Mouse (Mus musculus): ENCODE results near the gene Plekhb2. TPM values are rescaled to one million over a fixed set of nuclear protein-coding genes. Genes with fewer than 3 reads are reported as not detected.

Gene Plekhb2
- polyA plus RNA-seq, 1 experiment from 2014 or later: 13.3 TPM

DNA sequence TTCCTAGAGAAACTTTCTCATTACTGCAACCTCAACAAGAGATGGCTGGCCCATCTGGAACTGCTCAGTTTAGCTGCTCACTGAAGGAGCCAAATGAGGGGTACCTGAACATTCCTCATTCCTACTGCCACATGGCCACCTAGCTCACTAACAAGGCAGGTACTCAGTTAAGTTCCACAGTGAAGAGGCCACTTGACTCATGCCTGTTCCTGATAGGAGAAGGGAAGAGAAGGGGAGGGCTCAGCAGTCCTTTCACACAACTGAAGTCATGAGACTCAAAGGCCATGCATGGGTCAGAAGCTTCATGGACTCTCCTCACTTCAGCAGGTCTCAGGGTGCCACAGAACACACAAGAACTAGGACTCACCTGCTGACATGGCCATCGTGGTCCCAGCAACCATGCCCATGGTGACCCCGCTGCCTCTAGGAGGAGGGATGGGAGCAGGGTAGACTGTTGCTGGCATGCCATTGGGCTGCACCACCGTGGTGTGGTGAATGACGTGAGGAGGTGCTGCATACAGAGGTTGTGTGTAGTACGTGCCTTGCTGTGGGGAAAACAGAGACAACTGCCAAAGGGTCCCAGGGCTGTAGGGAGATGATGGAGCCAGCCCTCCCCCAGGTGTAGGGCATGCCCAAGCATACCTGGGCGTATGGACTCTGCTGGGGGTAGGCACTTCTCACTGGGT is 30.4 kb upstream of the Plekhb2 start:
- H3K4me2 ChIP-seq: no peak overlapping the region
- H3K9ac ChIP-seq: no peak overlapping the region
- H3K27me3 ChIP-seq (replicated peaks): no peaks in the 10 kb centered on the region
- no peaks in the 10 kb centered on the region for H3K4me1 ChIP-seq
- H3K36me3 ChIP-seq: peaks cover 98% of the 10 kb centered on the region
- no peak overlapping the region for H3K4me3 ChIP-seq
- WGBS (ENCODE audit: insufficient replicate concordance): 81% methylated on average over 6 of the region's 6 CpGs
- ATAC-seq: no peak
- H3K9me3 ChIP-seq (replicated peaks): no peaks in the 10 kb centered on the region
- no peak overlapping the region for H3K27ac ChIP-seq

DNA sequence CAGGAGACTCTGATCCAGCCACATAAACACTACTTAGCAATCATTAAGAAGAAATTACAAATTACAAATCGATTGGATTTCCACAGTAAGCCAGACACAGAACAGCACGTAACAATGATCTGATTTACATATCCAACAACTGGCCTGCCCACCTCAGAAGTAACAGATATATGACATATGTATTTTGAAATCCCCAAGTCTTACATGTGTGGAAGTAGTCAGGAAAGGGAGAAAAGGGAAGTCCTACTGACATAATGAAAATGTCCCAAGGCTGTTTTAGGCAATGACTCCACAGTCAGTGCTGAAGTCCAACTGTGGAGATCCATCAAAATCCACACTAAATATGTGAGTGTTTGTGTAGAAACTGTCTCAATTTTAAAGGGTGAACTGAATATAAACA is 28.4 kb upstream of the Plekhb2 start:
- ATAC-seq: no peak
- Histone ChIP-seq H3K27ac (no peak overlapping the region), H3K9ac (no peak overlapping the region), H3K27me3 (replicated peaks) (no peaks in the 10 kb centered on the region), H3K36me3 (peaks cover 96% of the 10 kb centered on the region), H3K4me3 (no peak overlapping the region), H3K4me2 (no peak overlapping the region), H3K4me1 (no peaks in the 10 kb centered on the region), H3K9me3 (replicated peaks) (no peaks in the 10 kb centered on the region)
- WGBS (ENCODE audit: insufficient replicate concordance): 91% methylated on average over 2 of the region's 2 CpGs

DNA sequence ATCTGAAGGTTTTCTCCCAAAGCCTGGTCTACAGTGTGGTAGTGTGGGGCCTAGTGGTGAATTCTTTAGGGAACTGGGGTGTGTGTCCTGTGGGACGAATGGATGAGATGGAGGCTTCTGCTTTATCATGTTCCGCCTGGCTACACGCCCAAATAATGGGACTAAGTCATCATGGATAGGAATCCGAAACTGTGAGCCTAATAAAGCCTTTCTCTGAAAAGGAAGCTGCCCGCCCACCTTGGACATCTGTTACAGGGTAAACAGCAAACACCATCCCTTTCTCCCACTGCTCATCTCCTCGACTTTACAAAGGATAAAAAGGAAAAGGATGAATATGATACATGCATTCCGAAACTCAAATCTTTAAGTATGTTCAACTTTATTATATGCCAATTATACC is 27.8 kb upstream of the Plekhb2 start:
- H3K9ac ChIP-seq: no peak overlapping the region
- no peak overlapping the region for H3K4me2 ChIP-seq
- H3K27me3 ChIP-seq (replicated peaks): no peaks in the 10 kb centered on the region
- no peak overlapping the region for H3K4me3 ChIP-seq
- no peak for ATAC-seq
- no peaks in the 10 kb centered on the region for H3K9me3 ChIP-seq (replicated peaks)
- H3K4me1 ChIP-seq: no peaks in the 10 kb centered on the region
- no peak overlapping the region for H3K27ac ChIP-seq
- WGBS (ENCODE audit: insufficient replicate concordance): 83% methylated on average over 7 of the region's 7 CpGs
- H3K36me3 ChIP-seq: peaks cover 96% of the 10 kb centered on the region

DNA sequence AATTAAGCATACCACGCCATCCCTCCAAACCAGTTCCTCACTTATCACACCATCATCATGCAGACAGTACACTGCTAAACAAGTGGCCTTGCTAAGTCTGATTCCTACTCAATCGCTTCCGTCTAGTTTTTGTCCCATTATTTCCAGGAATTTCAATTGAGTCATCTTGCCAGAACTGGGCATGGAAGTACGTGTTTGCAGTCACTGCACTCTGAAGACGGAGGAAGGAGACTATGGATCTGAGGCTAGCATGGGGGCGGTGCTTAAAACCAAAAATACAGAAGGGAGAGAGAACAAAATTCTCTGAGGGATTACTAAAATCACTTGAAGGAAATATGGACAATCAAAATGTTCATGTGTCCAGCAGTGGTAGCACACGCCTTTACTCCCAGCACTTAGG is 27.0 kb upstream of the Plekhb2 start:
- Histone ChIP-seq H3K4me2 (no peak overlapping the region), H3K27ac (no peak overlapping the region), H3K9ac (no peak overlapping the region), H3K27me3 (replicated peaks) (no peaks in the 10 kb centered on the region), H3K9me3 (replicated peaks) (no peaks in the 10 kb centered on the region), H3K4me1 (no peaks in the 10 kb centered on the region), H3K36me3 (peaks cover 96% of the 10 kb centered on the region), H3K4me3 (no peak overlapping the region)
- WGBS (ENCODE audit: insufficient replicate concordance): 91% methylated on average over 7 of the region's 7 CpGs
- ATAC-seq: no peak

DNA sequence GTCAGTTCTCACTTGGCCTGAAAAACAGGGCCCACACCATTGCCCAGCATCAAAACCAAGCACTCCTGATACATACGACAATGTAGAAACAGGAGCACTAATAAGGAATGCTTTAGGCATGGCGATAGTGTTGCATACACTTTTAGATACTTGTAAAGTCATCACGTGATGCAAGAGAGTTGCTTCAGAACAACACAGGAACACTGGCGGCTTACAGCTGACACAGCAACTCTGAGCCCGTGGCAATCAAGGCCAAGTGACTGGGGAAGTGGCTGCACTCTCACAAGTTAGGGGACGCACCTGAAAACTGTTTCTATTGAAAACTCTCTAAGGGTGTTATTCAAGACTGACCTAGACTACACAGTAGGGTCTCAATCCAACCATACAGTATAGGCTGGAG is 26.4 kb upstream of the Plekhb2 start:
- WGBS (ENCODE audit: insufficient replicate concordance): 79% methylated on average over 6 of the region's 6 CpGs
- H3K36me3 ChIP-seq: peaks cover 96% of the 10 kb centered on the region

DNA sequence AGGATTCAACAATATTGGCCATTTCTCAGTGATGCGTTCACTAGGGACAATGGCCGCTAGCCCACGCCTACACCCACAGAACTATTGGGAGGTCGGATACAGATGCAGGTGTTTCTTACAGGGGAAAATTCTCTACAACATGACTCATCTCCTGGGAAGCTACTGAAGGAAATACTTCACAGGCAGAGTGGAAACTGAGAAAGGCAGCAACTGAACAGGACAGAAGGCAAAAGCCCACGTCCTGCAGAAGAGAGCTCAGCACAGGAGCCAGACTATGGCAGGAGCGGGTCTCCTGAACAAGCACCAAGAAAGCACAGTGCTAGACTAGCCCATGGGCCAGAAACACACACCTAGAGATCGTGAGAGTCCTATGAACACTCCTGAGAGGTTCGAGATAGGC is 25.6 kb upstream of the Plekhb2 start:
- Histone ChIP-seq H3K4me3 (no peak overlapping the region), H3K27me3 (replicated peaks) (no peaks in the 10 kb centered on the region), H3K4me2 (no peak overlapping the region), H3K9ac (no peak overlapping the region), H3K27ac (no peak overlapping the region), H3K36me3 (peaks cover 96% of the 10 kb centered on the region), H3K9me3 (replicated peaks) (no peaks in the 10 kb centered on the region), H3K4me1 (no peaks in the 10 kb centered on the region)
- 81% methylated on average over 8 of the region's 8 CpGs for WGBS (ENCODE audit: insufficient replicate concordance)
- no peak for ATAC-seq

More for the DNA sequence above, 26.4 kb upstream of the Plekhb2 start:
- Histone ChIP-seq H3K27ac (no peak overlapping the region), H3K9me3 (replicated peaks) (no peaks in the 10 kb centered on the region), H3K4me1 (no peaks in the 10 kb centered on the region), H3K9ac (no peak overlapping the region), H3K4me2 (no peak overlapping the region), H3K27me3 (replicated peaks) (no peaks in the 10 kb centered on the region), H3K4me3 (no peak overlapping the region)
- no peak for ATAC-seq

DNA sequence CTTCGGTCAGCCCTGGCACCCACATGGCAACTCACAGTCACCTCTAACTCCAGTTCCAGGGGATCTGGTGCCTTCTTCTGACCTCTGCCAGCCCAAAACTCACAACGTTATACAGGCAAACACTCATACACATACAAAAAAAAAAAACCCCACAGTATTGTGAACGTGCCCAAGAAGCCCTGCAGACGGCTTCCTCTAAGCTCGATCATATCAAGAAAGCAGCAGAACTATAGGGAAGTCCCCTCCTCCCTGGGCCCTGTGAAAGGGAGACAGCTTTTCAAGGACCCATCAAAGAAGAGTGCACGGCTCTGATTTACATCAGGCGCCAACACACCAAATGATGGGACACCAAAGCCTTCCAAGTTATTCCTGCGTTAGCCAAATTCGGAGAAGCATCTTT is 23.9 kb upstream of the Plekhb2 start:
- no peak overlapping the region for H3K4me3 ChIP-seq
- H3K9me3 ChIP-seq (replicated peaks): no peaks in the 10 kb centered on the region
- ATAC-seq: no peak
- no peaks in the 10 kb centered on the region for H3K27me3 ChIP-seq (replicated peaks)
- H3K36me3 ChIP-seq: peaks cover 89% of the 10 kb centered on the region
- no peak overlapping the region for H3K9ac ChIP-seq
- no peaks in the 10 kb centered on the region for H3K4me1 ChIP-seq
- H3K4me2 ChIP-seq: no peak overlapping the region
- H3K27ac ChIP-seq: no peak overlapping the region
- 83% methylated on average over 9 of the region's 9 CpGs for WGBS (ENCODE audit: insufficient replicate concordance)

DNA sequence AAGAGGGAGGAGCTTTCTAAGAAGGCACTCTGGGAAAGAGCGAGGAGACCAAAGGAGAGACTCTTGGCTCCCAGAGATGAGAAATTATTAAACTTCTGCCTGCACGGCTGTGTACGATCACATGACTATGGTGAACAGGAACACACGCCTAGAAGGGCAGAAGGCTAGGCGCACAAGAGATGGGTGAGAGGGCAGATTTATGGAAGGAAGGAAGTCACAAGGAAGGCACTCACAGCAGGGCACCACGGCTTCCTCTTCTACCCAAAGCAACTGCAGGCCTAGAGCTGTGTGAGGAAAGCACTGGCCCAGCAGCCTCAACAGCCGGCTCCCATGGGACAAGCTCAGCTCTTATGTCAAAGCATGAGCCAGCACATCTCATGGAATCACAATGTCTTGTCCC is 21.9 kb upstream of the Plekhb2 start:
- H3K4me3 ChIP-seq: no peak overlapping the region
- no peak overlapping the region for H3K27ac ChIP-seq
- ATAC-seq: 0 out of 2 replicates have a peak, but pooled peaks have one; percentile 30
- H3K9ac ChIP-seq: no peak overlapping the region
- H3K4me1 ChIP-seq: no peaks in the 10 kb centered on the region
- peaks cover 91% of the 10 kb centered on the region for H3K36me3 ChIP-seq
- no peaks in the 10 kb centered on the region for H3K27me3 ChIP-seq (replicated peaks)
- WGBS (ENCODE audit: insufficient replicate concordance): 72% methylated on average over 7 of the region's 7 CpGs
- H3K9me3 ChIP-seq (replicated peaks): no peaks in the 10 kb centered on the region
- H3K4me2 ChIP-seq: no peak overlapping the region

DNA sequence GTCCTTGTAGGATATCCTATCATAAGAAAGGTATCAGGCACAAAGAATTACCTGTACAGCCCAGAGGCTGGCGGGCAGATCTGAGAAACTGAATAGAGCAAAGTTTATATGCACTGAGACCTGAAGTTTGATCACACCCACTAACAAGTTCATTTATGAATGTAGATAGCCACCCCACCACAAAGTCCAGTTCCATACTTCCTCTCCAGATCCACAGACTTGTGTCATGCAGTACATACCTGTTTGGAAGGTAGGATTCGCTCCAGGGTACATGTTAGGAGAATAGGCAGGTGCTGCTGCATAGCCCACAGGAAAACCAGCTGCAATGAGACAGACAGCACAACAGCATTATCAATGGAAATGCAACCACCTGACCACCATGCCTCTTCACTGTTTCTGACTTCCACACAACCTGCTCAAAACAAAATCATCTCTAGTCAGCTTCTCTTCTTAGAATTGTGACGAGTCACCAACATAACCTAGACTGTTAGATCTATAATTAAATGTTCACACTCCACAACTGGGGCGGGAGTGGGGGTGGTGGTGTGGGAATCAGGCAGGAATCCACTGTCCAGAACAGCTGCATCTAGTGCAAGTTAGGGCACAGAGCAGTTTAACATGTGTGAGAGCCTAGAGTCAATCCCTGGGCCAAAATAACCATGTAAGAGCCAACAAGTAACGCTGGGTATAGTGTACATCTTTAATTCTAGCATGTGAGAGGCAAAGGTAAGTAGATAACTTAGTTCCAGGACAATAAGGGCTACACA is 21.1 kb upstream of the Plekhb2 start:
- Histone ChIP-seq H3K4me3 (no peak overlapping the region), H3K27ac (no peak overlapping the region), H3K36me3 (peaks cover 91% of the 10 kb centered on the region), H3K27me3 (replicated peaks) (no peaks in the 10 kb centered on the region), H3K4me2 (no peak overlapping the region), H3K9ac (no peak overlapping the region), H3K4me1 (no peaks in the 10 kb centered on the region), H3K9me3 (replicated peaks) (no peaks in the 10 kb centered on the region)
- WGBS (ENCODE audit: insufficient replicate concordance): 78% methylated on average over 5 of the region's 5 CpGs
- no peak for ATAC-seq

DNA sequence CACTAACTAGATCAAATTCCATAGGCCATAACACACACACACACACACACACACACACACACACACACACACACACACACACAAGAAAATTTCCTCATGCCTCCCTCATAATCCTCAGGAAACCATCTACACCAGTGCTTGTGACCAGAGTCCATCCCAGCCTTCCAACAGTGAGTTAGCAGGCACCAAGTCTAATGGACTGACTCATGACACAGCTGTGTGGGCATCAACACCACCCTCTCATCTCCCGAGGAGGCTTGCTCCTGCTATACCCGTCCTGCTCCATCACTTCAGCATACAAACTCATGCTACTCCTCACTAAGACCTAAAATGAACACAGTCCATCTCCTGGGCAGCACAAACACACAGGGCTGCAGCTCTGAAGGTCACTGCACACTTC is 18.8 kb upstream of the Plekhb2 start:
- WGBS (ENCODE audit: insufficient replicate concordance): 66% methylated on average over 2 of the region's 2 CpGs

DNA sequence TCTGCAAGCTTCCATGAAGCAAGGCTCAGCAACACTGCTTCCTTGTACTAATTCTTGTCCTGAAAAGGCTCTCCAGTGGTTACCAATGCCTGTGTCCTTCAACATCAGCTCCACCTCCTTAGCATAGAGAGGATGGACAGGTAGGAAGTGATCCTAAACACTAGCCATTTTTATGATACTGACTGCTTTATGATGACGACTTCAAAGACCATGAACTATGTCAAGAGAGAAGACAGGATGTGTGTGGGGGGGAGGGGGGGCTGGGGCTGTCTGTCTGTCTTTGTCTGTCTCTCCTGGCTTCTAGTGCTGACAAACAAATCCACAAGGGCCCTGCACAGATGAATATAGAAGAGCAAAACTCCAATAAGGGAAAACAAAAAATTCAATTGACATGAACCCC is 18.4 kb upstream of the Plekhb2 start:
- no peak for ATAC-seq

More for the DNA sequence above, 18.8 kb upstream of the Plekhb2 start:
- no peaks in the 10 kb centered on the region for H3K9me3 ChIP-seq (replicated peaks)
- no peak overlapping the region for H3K4me2 ChIP-seq
- peaks cover 93% of the 10 kb centered on the region for H3K36me3 ChIP-seq
- no peak overlapping the region for H3K9ac ChIP-seq
- no peak for ATAC-seq
- H3K27me3 ChIP-seq (replicated peaks): no peaks in the 10 kb centered on the region
- H3K27ac ChIP-seq: no peak overlapping the region
- peaks cover 10% of the 10 kb centered on the region for H3K4me1 ChIP-seq
- no peak overlapping the region for H3K4me3 ChIP-seq

DNA sequence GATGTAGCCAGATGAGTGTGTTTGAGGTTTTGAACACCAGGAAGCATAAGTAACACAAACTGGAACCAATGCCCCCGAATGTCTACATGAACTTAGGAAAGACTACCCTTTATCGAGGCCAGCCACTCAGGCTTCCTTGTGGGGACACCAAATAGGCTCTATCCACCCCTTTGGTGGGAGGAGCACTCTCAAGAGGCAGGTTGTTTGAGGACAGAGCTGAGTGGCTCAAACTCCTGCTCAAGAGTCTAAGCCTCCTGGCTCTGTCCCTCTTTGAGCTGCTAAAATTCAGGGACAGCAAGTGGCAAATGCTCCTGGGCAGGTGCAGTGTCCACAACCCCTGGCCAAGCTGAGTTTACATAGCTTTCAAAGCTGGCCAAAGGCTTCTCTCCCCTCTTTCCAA is 14.9 kb upstream of the Plekhb2 start:
- H3K9me3 ChIP-seq (replicated peaks): no peaks in the 10 kb centered on the region
- H3K9ac ChIP-seq: no peak overlapping the region
- H3K4me2 ChIP-seq: no peak overlapping the region
- ATAC-seq: no peak
- H3K27me3 ChIP-seq (replicated peaks): no peaks in the 10 kb centered on the region
- peaks cover 68% of the 10 kb centered on the region for H3K36me3 ChIP-seq
- no peak overlapping the region for H3K27ac ChIP-seq
- no peak overlapping the region for H3K4me3 ChIP-seq
- peaks cover 36% of the 10 kb centered on the region for H3K4me1 ChIP-seq
- WGBS (ENCODE audit: insufficient replicate concordance): 70% methylated on average over 2 of the region's 2 CpGs

More for the DNA sequence above, 18.4 kb upstream of the Plekhb2 start:
- H3K4me2 ChIP-seq: no peak overlapping the region
- H3K4me1 ChIP-seq: peaks cover 15% of the 10 kb centered on the region
- 65% methylated on average over 1 of the region's 1 CpGs for WGBS (ENCODE audit: insufficient replicate concordance)
- H3K9me3 ChIP-seq (replicated peaks): no peaks in the 10 kb centered on the region
- H3K27me3 ChIP-seq (replicated peaks): no peaks in the 10 kb centered on the region
- no peak overlapping the region for H3K9ac ChIP-seq
- peaks cover 93% of the 10 kb centered on the region for H3K36me3 ChIP-seq
- H3K27ac ChIP-seq: no peak overlapping the region
- no peak overlapping the region for H3K4me3 ChIP-seq

Data from liver, embryonic 12.5 days (tissue).